Mouse (Mus musculus): Measurements from ENCODE around the gene Tmem223. TPM values are rescaled to one million over a fixed set of nuclear protein-coding genes. Genes with fewer than 3 reads are reported as not detected.

The Tmem223 gene
- total and polyA plus RNA-seq, 2 experiments from 2014 or later: 214 to 306 TPM

DNA sequence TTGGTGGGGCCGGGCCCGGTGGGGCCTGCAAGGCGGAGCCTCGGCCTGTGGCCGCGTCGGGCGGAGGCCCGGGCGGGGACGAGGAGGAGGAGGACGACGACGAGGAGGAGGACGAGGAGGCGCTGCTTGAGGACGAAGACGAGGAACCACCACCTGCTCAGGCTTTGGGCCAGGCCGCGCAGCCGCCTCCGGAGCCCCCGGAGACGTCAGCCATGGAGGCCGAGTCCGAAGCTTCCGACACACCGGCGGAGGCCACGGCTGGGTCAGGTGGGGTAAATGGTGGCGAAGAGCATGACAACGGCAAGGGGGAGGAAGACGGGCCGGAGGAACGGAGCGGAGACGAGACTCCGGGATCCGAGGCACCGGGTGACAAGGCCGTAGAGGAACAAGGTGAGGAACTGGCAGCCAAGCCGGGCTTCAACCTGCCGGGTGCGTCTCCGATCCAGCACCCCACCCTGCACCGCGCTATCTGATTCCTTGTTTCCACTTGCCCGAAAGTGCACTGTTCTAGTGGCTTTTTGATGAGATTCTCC lies 49.7 kb downstream of the Tmem223 start:
- Histone ChIP-seq H3K27ac (ENCODE audit: low read depth) (peak overlapping the region; percentile 99), H3K9ac (replicated peaks; ENCODE audit: low read depth, low read length) (peak overlapping the region; percentile 97), H3K27me3 (ENCODE audit: control insufficient read depth, insufficient read depth, low read length) (no peaks in the 10 kb centered on the region), H3K4me1 (ENCODE audit: control insufficient read depth, insufficient read depth) (peaks cover 20% of the 10 kb centered on the region), H3K9me3 (replicated peaks; ENCODE audit: control insufficient read depth, low read length) (no peaks in the 10 kb centered on the region), H3K4me2 (ENCODE audit: low read depth, low read length) (peak overlapping the region; percentile 95), H3K36me3 (replicated peaks; ENCODE audit: control insufficient read depth, insufficient read depth, low read length) (peaks cover 39% of the 10 kb centered on the region), H3K4me3 (ENCODE audit: low read depth, low read length) (peak overlapping the region; percentile 96)
- DNase-seq (ENCODE audit: low spot score): no peak
- peak; percentile 4 for ATAC-seq (ENCODE audit: insufficient read depth, low read depth)
- WGBS: under 1% methylated on average over 39 of the region's 48 CpGs
- TF ChIP-seq EP300 (IDR thresholded peaks at IDR 0.05; ENCODE audit: low read depth) (no peak), CTCF (IDR thresholded peaks at IDR 0.05; ENCODE audit: low read depth) (no peak)

DNA sequence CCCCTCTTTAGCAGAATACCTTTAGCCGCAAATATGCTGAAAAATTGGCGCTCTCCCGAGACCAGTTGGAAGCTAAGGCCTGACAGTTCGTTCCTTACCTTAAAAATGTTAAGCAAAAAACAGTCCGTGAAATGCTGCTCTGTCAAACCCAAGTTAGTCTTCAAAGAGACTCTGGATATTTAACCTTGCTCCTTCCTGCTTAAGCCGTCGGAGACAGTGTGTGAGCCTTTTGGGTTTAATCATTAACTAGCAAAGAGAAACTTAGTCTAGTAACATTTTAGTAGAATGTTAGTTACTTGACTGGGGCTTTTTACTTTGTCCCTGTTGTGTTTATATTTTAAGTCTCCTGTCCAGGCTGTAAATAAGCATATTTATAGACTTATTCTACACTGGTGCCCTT lies 50.4 kb downstream of the Tmem223 start:
- no peak for DNase-seq (ENCODE audit: low spot score)
- WGBS: under 1% methylated on average over 7 of the region's 7 CpGs
- Histone ChIP-seq H3K36me3 (replicated peaks; ENCODE audit: control insufficient read depth, insufficient read depth, low read length) (peaks cover 42% of the 10 kb centered on the region), H3K27me3 (ENCODE audit: control insufficient read depth, insufficient read depth, low read length) (no peaks in the 10 kb centered on the region), H3K4me2 (ENCODE audit: low read depth, low read length) (peak overlapping the region; percentile 95), H3K9ac (replicated peaks; ENCODE audit: low read depth, low read length) (peak overlapping the region; percentile 97), H3K4me1 (ENCODE audit: control insufficient read depth, insufficient read depth) (peaks cover 20% of the 10 kb centered on the region), H3K27ac (ENCODE audit: low read depth) (peak overlapping the region; percentile 99), H3K9me3 (replicated peaks; ENCODE audit: control insufficient read depth, low read length) (no peaks in the 10 kb centered on the region), H3K4me3 (ENCODE audit: low read depth, low read length) (peak overlapping the region; percentile 96)
- TF ChIP-seq EP300 (IDR thresholded peaks at IDR 0.05; ENCODE audit: low read depth) (no peak), CTCF (IDR thresholded peaks at IDR 0.05; ENCODE audit: low read depth) (no peak)
- no peak for ATAC-seq (ENCODE audit: insufficient read depth, low read depth)

Small RNAs within 50 kb of the gene (microRNA-seq; reads per million reads assigned to microRNA genes)
- gene Mir6992: not detected

Other genes starting within 250 kb of the Tmem223 start
Only the 30 nearest of the 33 such genes appear.
- gene Slc22a8, start 179.7 kb upstream of the Tmem223 start, total RNA-seq (2014; rRNA removed; ENCODE audit: low replicate concordance): not detected in 2 replicates
- 0.05 and 0.18 TPM in 2 replicates for gene Slc22a8, start 179.7 kb upstream of the Tmem223 start, polyA plus RNA-seq (2015; fragmentation: Nextera tagmentation; extraction: Ambion mirVana)
- gene Slc22a6, start 153.0 kb upstream of the Tmem223 start, total RNA-seq (2014; rRNA removed; ENCODE audit: low replicate concordance): 0.04 TPM in 1 of 2 replicates, not detected in the other
- not detected in 2 replicates for gene Slc22a6, start 153.0 kb upstream of the Tmem223 start, polyA plus RNA-seq (2015; fragmentation: Nextera tagmentation; extraction: Ambion mirVana)
- gene Chrm1, start 107.2 kb upstream of the Tmem223 start, total RNA-seq (2014; rRNA removed; ENCODE audit: low replicate concordance): not detected in 2 replicates
- 0.05 TPM in 1 of 2 replicates, not detected in the other for gene Chrm1, start 107.2 kb upstream of the Tmem223 start, polyA plus RNA-seq (2015; fragmentation: Nextera tagmentation; extraction: Ambion mirVana)
- 38.3 and 66.4 TPM in 2 replicates for gene Slc3a2, start 47.6 kb upstream of the Tmem223 start, total RNA-seq (2014; rRNA removed; ENCODE audit: low replicate concordance)
- gene Slc3a2, start 47.6 kb upstream of the Tmem223 start, polyA plus RNA-seq (2015; fragmentation: Nextera tagmentation; extraction: Ambion mirVana): 40.9 and 41.5 TPM in 2 replicates
- gene Wdr74, start 35.2 kb upstream of the Tmem223 start, total RNA-seq (2014; rRNA removed; ENCODE audit: low replicate concordance): 40.8 and 45.8 TPM in 2 replicates
- gene Wdr74, start 35.2 kb upstream of the Tmem223 start, polyA plus RNA-seq (2015; fragmentation: Nextera tagmentation; extraction: Ambion mirVana): 35.4 and 36.6 TPM in 2 replicates
- not detected in 2 replicates for gene 1700092M07Rik, start 30.3 kb upstream of the Tmem223 start, total RNA-seq (2014; rRNA removed; ENCODE audit: low replicate concordance)
- gene 1700092M07Rik, start 30.3 kb upstream of the Tmem223 start, polyA plus RNA-seq (2015; fragmentation: Nextera tagmentation; extraction: Ambion mirVana): 0.38 TPM in 1 of 2 replicates, not detected in the other
- gene Stx5a, start 29.6 kb upstream of the Tmem223 start, total RNA-seq (2014; rRNA removed; ENCODE audit: low replicate concordance): 104 and 105 TPM in 2 replicates
- gene Stx5a, start 29.6 kb upstream of the Tmem223 start, polyA plus RNA-seq (2015; fragmentation: Nextera tagmentation; extraction: Ambion mirVana): 57.0 and 63.6 TPM in 2 replicates
- gene Nxf1, start 13.9 kb upstream of the Tmem223 start, total RNA-seq (2014; rRNA removed; ENCODE audit: low replicate concordance): 42.3 and 46.8 TPM in 2 replicates
- gene Nxf1, start 13.9 kb upstream of the Tmem223 start, polyA plus RNA-seq (2015; fragmentation: Nextera tagmentation; extraction: Ambion mirVana): 54.8 and 59.2 TPM in 2 replicates
- 38.6 and 83.7 TPM in 2 replicates for gene Tmem179b, start 3.5 kb downstream of the Tmem223 start, total RNA-seq (2014; rRNA removed; ENCODE audit: low replicate concordance)
- gene Tmem179b, start 3.5 kb downstream of the Tmem223 start, polyA plus RNA-seq (2015; fragmentation: Nextera tagmentation; extraction: Ambion mirVana): 46.7 and 49.1 TPM in 2 replicates
- 11.7 and 14.9 TPM in 2 replicates for gene Taf6l, start 15.4 kb downstream of the Tmem223 start, total RNA-seq (2014; rRNA removed; ENCODE audit: low replicate concordance)
- gene Taf6l, start 15.4 kb downstream of the Tmem223 start, polyA plus RNA-seq (2015; fragmentation: Nextera tagmentation; extraction: Ambion mirVana): 12.8 and 14.5 TPM in 2 replicates
- gene Polr2g, start 27.6 kb downstream of the Tmem223 start, total RNA-seq (2014; rRNA removed; ENCODE audit: low replicate concordance): 47.7 and 59.8 TPM in 2 replicates
- 143 and 144 TPM in 2 replicates for gene Polr2g, start 27.6 kb downstream of the Tmem223 start, polyA plus RNA-seq (2015; fragmentation: Nextera tagmentation; extraction: Ambion mirVana)
- 1.5 and 1.6 TPM in 2 replicates for gene Zbtb3, start 31.6 kb downstream of the Tmem223 start, total RNA-seq (2014; rRNA removed; ENCODE audit: low replicate concordance)
- gene Zbtb3, start 31.6 kb downstream of the Tmem223 start, polyA plus RNA-seq (2015; fragmentation: Nextera tagmentation; extraction: Ambion mirVana): 2.7 and 3.1 TPM in 2 replicates
- gene Ttc9c, start 48.3 kb downstream of the Tmem223 start, total RNA-seq (2014; rRNA removed; ENCODE audit: low replicate concordance): 20.0 and 27.2 TPM in 2 replicates
- 21.1 and 21.4 TPM in 2 replicates for gene Ttc9c, start 48.3 kb downstream of the Tmem223 start, polyA plus RNA-seq (2015; fragmentation: Nextera tagmentation; extraction: Ambion mirVana)
- gene Hnrnpul2, start 49.0 kb downstream of the Tmem223 start, total RNA-seq (2014; rRNA removed; ENCODE audit: low replicate concordance): 7.1 and 12.6 TPM in 2 replicates
- gene Hnrnpul2, start 49.0 kb downstream of the Tmem223 start, polyA plus RNA-seq (2015; fragmentation: Nextera tagmentation; extraction: Ambion mirVana): 2.5 and 2.6 TPM in 2 replicates
- gene AC129217.1, start 58.8 kb downstream of the Tmem223 start, total RNA-seq (2014; rRNA removed; ENCODE audit: low replicate concordance): 7.0 TPM in 1 of 2 replicates, not detected in the other
- not detected in 2 replicates for gene AC129217.1, start 58.8 kb downstream of the Tmem223 start, polyA plus RNA-seq (2015; fragmentation: Nextera tagmentation; extraction: Ambion mirVana)
- 34.7 and 54.2 TPM in 2 replicates for gene Bscl2, start 66.5 kb downstream of the Tmem223 start, total RNA-seq (2014; rRNA removed; ENCODE audit: low replicate concordance)
- 32.1 and 33.3 TPM in 2 replicates for gene Bscl2, start 66.5 kb downstream of the Tmem223 start, polyA plus RNA-seq (2015; fragmentation: Nextera tagmentation; extraction: Ambion mirVana)
- gene Gng3, start 68.2 kb downstream of the Tmem223 start, total RNA-seq (2014; rRNA removed; ENCODE audit: low replicate concordance): not detected in 2 replicates
- 0.29 and 0.48 TPM in 2 replicates for gene Gng3, start 68.2 kb downstream of the Tmem223 start, polyA plus RNA-seq (2015; fragmentation: Nextera tagmentation; extraction: Ambion mirVana)
- gene Lrrn4cl, start 79.8 kb downstream of the Tmem223 start, total RNA-seq (2014; rRNA removed; ENCODE audit: low replicate concordance): 5.8 and 8.4 TPM in 2 replicates
- 1.5 and 1.8 TPM in 2 replicates for gene Lrrn4cl, start 79.8 kb downstream of the Tmem223 start, polyA plus RNA-seq (2015; fragmentation: Nextera tagmentation; extraction: Ambion mirVana)
- gene Ubxn1, start 100.5 kb downstream of the Tmem223 start, total RNA-seq (2014; rRNA removed; ENCODE audit: low replicate concordance): 58.1 and 100.0 TPM in 2 replicates
- gene Ubxn1, start 100.5 kb downstream of the Tmem223 start, polyA plus RNA-seq (2015; fragmentation: Nextera tagmentation; extraction: Ambion mirVana): 138 and 141 TPM in 2 replicates
- 12.6 and 38.2 TPM in 2 replicates for gene Uqcc3, start 109.9 kb downstream of the Tmem223 start, total RNA-seq (2014; rRNA removed; ENCODE audit: low replicate concordance)
- 91.9 and 102 TPM in 2 replicates for gene Uqcc3, start 109.9 kb downstream of the Tmem223 start, polyA plus RNA-seq (2015; fragmentation: Nextera tagmentation; extraction: Ambion mirVana)
- gene Lbhd1, start 112.7 kb downstream of the Tmem223 start, total RNA-seq (2014; rRNA removed; ENCODE audit: low replicate concordance): 0.65 and 1.3 TPM in 2 replicates
- 30.3 and 31.2 TPM in 2 replicates for gene Lbhd1, start 112.7 kb downstream of the Tmem223 start, polyA plus RNA-seq (2015; fragmentation: Nextera tagmentation; extraction: Ambion mirVana)
- gene Gm49403, start 112.9 kb downstream of the Tmem223 start, total RNA-seq (2014; rRNA removed; ENCODE audit: low replicate concordance): not detected in 2 replicates
- gene Gm49403, start 112.9 kb downstream of the Tmem223 start, polyA plus RNA-seq (2015; fragmentation: Nextera tagmentation; extraction: Ambion mirVana): not detected in 2 replicates
- gene 1810009A15Rik, start 117.9 kb downstream of the Tmem223 start, total RNA-seq (2014; rRNA removed; ENCODE audit: low replicate concordance): 28.4 and 31.4 TPM in 2 replicates
- 37.3 and 40.5 TPM in 2 replicates for gene 1810009A15Rik, start 117.9 kb downstream of the Tmem223 start, polyA plus RNA-seq (2015; fragmentation: Nextera tagmentation; extraction: Ambion mirVana)
- gene Gm49416, start 117.9 kb downstream of the Tmem223 start, total RNA-seq (2014; rRNA removed; ENCODE audit: low replicate concordance): not detected in 2 replicates
- not detected in 2 replicates for gene Gm49416, start 117.9 kb downstream of the Tmem223 start, polyA plus RNA-seq (2015; fragmentation: Nextera tagmentation; extraction: Ambion mirVana)
- 25.6 and 32.0 TPM in 2 replicates for gene Ints5, start 122.0 kb downstream of the Tmem223 start, total RNA-seq (2014; rRNA removed; ENCODE audit: low replicate concordance)
- gene Ints5, start 122.0 kb downstream of the Tmem223 start, polyA plus RNA-seq (2015; fragmentation: Nextera tagmentation; extraction: Ambion mirVana): 12.8 and 14.2 TPM in 2 replicates
- 56.3 and 65.5 TPM in 2 replicates for gene Ganab, start 127.1 kb downstream of the Tmem223 start, total RNA-seq (2014; rRNA removed; ENCODE audit: low replicate concordance)
- 25.6 and 26.4 TPM in 2 replicates for gene Ganab, start 127.1 kb downstream of the Tmem223 start, polyA plus RNA-seq (2015; fragmentation: Nextera tagmentation; extraction: Ambion mirVana)
- 41.5 and 54.2 TPM in 2 replicates for gene B3gat3, start 149.4 kb downstream of the Tmem223 start, total RNA-seq (2014; rRNA removed; ENCODE audit: low replicate concordance)
- gene B3gat3, start 149.4 kb downstream of the Tmem223 start, polyA plus RNA-seq (2015; fragmentation: Nextera tagmentation; extraction: Ambion mirVana): 26.8 and 29.1 TPM in 2 replicates
- 1.5 and 10.2 TPM in 2 replicates for gene Rom1, start 158.4 kb downstream of the Tmem223 start, total RNA-seq (2014; rRNA removed; ENCODE audit: low replicate concordance)
- 3.2 TPM in 2 replicates for gene Rom1, start 158.4 kb downstream of the Tmem223 start, polyA plus RNA-seq (2015; fragmentation: Nextera tagmentation; extraction: Ambion mirVana)
- 6.7 and 21.0 TPM in 2 replicates for gene Eml3, start 158.6 kb downstream of the Tmem223 start, total RNA-seq (2014; rRNA removed; ENCODE audit: low replicate concordance)
- gene Eml3, start 158.6 kb downstream of the Tmem223 start, polyA plus RNA-seq (2015; fragmentation: Nextera tagmentation; extraction: Ambion mirVana): 9.6 and 10.1 TPM in 2 replicates
- gene Mta2, start 170.9 kb downstream of the Tmem223 start, total RNA-seq (2014; rRNA removed; ENCODE audit: low replicate concordance): 55.1 and 57.9 TPM in 2 replicates
- 47.6 and 51.5 TPM in 2 replicates for gene Mta2, start 170.9 kb downstream of the Tmem223 start, polyA plus RNA-seq (2015; fragmentation: Nextera tagmentation; extraction: Ambion mirVana)